Mouse (Mus musculus): Measurements from ENCODE around the gene Svop.

- no peak for TF ChIP-seq CTCF (IDR thresholded peaks at IDR 0.05; ENCODE audit: borderline replicate concordance, insufficient read depth, low read length)
- TF ChIP-seq POLR2A (IDR thresholded peaks at IDR 0.05; ENCODE audit: low read depth, low read length) = no peak
Observed at GRCm38 (mm10) chr5:114066601-114067000, 24.8 kb downstream of the Svop start.

All from embryonic fibroblast, embryonic 13.5 days (primary cell).